Mouse (Mus musculus) brain, embryonic 14.5 days (tissue): ENCODE measurements around the gene Negr1.

ENCODE experiments used
- CTCF ChIP-seq: fragments of 200-500 bp; IDR thresholded peaks from 2 replicates; pipeline ENCODE4 v1.5.1; 2012; ENCODE audit warnings: inconsistent platforms, mild to moderate bottlenecking, moderate library complexity, borderline replicate concordance; ENCODE audit not compliant: insufficient read depth, insufficient read length; ENCODE audit errors: extremely low read depth
- POLR2A ChIP-seq: fragments of 200-500 bp; IDR thresholded peaks from 2 replicates; pipeline ENCODE4 v1.6.1; 2012; ENCODE audit warnings: mild to moderate bottlenecking, inconsistent platforms, borderline replicate concordance; ENCODE audit not compliant: poor library complexity, insufficient read depth, insufficient read length, severe bottlenecking; ENCODE audit errors: extremely low read depth

GRCm38 (mm10) chr3:156743266-156743665 is 181.7 kb downstream of the Negr1 start:
- TF ChIP-seq POLR2A (no peak), CTCF (no peak)
